Mouse (Mus musculus) spleen, adult 18-20 months (tissue): Measurements from ENCODE around the gene Slc35e3.
"Not testable (repeated sequence)": the region's sequence is repeated elsewhere in the genome, so short reads cannot be mapped to it uniquely, and the experiment has no call there.

Experiments
- DNase-seq, 2 experiments: peaks; one replicate each; pipeline ENCODE4 v3.0.0; 2022; ENCODE audit warnings: mixed read lengths in 2 of 2

Slc35e3 gene

DNA sequence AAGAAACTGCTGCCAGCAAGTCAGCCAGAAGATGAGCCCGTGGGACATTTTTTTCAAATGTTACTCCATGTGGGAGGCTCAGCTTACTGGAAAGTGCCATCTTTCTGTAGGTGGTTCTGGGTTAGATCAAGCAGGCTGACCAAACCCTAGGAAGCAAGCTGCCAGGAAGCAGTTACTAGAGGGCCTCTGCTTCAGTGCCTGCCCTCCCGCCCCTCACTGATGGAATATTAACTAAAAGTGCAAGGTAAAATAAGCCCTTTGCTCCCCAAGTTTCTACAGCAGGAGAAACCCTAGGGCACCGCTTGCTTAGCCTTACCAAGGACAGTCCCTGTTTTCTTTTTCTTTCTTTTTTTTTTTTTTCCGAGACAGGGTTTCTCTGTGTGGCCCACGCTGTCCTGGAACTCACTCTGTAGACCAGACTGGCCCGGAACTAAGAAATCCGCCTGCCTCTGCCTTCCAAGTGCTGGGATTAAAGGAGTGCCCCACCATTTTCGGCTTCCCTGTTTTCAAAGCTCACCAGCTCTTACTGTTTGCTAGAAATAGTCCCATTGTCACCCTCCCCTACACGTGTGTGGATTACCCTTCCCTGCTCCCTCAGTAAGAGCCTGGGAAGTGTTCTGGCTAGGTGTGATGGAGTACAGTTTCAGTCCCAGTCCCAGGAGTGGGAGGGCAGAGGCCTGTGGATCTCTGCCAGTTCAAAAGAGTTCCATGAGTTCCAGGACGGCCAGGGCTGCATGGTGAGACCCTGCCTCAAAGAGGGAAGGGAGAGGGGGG lies 2.3 kb upstream of the Slc35e3 start:
- no peak for DNase-seq

DNA sequence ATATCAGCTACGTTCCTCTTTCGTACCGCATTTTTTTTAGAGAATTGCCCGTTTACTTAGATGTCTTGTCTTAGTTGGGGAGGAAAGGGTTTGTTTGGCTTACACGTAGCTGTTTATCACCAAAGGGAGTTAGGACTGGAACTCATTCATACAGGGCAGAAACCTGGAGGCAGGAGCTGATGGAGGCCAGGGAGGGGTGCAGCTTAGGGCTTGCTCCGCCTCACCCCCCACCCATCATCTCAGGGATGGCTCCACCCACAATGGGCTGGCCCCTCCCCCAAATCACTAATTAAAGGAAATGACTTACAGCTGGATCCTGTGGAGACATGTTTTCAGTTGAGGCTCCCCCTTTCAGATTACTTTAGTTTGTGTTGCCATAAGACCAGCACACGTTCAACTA lies 1.5 kb upstream of the Slc35e3 start:
- DNase-seq, result peak in 1 of 2 experiments; percentile 36

DNA sequence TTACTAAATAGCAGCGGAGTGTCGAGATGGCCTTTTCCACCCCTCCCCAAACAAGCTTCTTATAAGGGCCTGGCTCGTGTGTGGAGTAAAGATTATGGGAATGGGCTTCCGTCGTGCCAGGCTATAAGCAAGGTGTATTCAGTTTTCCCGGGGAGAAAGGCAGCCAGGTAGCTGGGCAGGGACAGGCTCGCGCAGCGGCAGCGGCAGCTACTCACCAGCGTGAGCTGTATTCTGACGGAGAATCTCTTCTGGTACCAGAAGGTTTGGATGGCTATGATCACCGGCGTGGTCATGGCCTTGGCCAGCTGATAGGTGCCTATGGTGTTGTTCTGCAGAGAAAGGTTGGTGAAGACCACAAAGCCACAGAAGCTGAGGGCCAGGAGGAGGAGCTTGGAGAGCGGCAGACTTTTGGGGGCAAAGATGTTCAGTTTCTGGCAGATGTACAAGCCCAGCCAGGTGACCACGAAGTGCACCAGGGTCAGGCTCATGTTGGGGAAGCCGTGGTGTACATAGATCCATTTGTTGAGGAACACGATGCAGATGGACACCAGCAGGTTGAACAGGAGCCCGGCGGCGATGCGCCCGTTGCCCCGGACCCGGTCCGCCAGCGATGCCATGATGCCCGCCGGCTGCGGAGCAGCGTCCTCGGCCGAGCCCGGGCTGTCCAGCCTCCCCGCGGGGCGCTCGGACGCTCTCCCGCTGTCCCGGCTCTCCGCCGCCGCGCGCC lies 432 bp downstream of the Slc35e3 start:
- peak in 1 of 2 experiments; percentile 21 for DNase-seq

DNA sequence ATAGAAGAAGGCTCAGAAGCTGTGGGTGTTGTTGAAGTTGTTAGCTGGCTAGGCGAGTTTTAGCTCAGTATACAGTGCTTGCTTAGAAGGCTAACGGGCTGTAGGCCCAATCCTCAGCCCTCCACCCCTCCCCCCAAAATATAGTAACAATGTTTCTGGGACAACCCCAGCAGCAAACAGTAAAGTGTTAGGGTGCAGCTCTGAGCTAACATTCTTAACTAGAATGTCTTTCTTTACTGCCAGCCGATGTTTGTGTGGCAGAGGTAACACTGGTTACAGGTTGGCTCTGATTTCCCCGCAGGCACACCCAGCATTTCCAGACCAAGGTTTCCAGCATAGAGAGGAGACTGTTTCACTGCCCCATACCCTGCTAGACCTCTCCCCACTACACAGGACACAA lies 2.2 kb downstream of the Slc35e3 start:
- DNase-seq, result no peak

DNA sequence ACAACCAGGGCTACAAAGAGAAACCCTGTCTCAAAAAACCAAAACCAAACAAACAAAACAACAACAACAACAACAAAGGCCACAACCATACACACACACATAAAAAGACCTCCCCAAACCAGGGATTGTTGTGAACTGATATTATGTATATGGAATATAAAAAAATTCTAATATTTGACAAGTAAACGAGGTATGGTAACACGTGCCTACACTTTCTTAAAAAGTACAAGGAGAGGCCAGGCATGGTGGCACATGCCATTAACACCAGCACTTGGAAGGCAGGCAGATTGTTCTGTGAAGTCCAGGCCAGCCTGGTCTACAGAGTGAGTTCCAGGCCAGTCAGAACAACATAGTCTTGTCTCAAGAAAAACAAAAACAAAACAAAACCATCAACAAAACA lies 3.0 kb downstream of the Slc35e3 start:
- DNase-seq, result no peak

DNA sequence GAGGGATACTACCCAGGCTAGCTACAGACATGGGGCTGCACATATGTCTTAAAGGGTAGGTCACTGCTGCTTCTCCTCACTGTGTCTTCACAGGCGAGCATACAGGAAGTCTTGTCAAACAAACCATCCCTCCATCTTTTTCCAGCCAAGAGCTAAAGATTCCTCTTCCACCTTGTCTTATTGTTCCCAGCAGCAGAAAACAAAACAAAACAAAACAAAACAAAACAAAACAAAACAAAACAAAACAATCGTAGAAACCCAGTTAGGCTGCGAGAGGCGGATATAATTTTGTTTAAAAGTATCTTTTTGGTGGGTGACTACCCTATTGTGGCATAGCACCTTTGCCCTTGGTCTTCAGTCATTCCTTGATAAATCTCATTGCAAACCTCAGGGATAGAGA lies 3.5 kb downstream of the Slc35e3 start:
- no peak for DNase-seq

DNA sequence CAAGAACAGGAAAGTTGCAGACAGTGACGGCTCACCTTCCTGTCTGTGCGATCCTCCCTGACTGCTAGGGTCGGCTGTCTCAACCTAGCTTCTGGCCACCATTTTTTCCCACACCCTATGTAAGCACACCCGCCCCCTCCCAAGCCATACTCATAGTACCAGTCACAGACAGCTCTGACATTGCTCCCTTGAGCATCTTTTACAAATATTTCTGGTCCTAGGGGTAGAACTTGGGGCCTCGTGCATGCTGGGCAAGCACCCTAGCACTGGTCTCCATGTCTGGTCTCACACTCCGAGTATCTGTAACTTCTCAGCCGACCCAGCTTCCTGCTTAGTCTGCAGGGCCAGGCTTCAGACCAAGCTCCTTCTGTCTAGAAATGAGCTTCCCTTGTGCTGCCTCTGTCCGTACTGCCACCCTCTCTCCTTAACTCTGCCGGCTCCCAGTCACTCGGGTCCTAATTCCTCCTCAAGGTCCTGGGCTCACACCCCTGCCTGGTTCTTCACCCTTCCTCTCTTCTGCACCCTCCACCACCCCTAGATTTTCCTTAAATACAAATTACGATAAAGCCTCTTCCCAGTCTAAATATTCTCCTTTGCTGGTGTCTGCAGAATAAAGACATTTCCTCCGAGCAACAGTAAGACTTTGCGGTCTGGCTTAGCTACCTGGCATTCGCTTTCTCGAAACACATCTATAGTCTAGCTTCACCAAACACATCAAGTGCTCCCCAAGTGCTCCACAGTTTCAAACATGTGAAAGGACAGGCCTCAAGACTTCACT lies 4.3 kb downstream of the Slc35e3 start:
- DNase-seq, result no peak

DNA sequence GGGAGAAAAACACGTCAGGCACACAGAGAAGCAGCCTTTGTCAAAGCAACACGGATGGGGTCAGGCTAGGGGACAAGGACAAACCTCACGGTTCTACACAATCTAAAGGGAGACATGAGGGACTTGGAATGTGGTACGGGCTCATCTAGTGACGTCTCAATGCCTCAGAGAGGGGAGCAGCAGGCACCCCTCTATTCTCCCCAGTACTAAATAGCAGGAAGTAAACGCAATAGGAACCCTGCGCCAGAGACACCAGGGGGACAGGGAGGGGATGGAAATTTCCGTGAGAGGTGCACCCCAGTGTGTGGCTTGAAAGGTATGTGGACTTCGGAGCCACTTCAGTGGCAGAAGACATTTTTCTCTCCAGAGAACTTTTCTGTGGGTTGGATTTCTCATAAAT lies 5.2 kb downstream of the Slc35e3 start:
- no peak for DNase-seq

DNA sequence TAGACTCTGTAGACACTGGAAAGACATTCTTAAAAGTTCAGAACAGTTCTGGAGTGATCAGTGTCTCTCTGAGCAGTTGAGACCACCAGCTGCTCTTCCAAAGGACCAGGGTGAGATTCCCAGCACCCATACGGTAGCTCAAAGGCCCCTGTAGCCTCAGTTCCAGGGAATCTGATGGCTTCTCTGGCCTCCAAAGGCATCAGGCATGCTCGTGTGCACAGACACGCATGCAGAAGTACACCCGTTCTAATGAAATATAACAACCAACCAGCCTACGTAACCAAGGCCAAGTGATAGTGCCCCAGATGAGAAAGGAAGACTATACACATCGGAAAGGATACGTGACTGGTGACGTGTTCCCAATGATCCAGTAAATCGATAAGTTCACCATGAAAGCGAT lies 6.0 kb downstream of the Slc35e3 start:
- no peak for DNase-seq

DNA sequence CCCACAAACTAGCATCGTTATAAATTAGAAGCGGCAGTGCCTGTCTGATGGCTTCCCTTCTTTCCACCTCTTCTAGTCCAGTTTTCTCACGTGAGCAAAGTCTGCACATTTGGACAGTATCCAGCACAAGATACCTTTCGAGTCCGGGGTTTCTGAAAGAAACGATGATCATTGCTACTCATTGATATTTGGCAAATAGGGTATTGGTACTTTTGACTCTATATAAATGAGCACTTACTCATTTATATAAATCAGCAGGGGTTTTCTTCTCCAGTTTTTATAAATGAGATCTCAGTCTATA lies 6.6 kb downstream of the Slc35e3 start:
- DNase-seq, result no peak

DNA sequence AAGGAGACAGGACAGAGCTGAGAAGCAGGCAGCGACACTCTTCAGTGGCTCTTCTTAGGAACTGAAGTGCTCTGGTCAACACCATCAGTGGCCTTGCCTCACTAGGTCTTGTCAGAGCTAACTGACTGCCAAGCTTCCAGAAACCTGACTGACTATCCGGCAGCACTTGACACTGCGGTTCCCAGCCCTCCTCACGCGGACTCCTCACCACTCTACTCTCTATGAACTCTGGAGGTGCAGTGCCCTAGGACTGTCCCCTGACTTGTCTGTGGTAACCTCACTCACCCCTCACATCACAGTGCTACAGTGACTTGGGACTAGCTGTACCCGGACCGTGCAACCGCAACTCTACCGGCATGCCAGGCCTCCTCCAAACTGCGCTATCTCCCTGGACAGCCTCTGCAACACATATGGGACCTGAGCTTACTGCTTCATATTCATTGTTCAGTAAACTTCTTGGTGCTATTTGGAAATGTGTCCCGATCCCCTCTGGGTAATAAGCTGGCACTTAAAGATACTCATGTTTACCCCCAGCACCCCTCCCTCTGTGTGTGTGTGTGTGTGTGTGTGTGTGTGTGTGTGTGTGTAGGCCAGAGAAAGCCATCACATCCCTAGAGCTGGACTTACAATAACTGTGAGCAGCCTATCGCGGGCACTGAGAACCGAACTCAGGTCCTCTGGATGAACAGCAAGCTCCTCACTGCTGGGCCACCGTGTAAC lies 7.1 kb downstream of the Slc35e3 start:
- DNase-seq, result no peak

DNA sequence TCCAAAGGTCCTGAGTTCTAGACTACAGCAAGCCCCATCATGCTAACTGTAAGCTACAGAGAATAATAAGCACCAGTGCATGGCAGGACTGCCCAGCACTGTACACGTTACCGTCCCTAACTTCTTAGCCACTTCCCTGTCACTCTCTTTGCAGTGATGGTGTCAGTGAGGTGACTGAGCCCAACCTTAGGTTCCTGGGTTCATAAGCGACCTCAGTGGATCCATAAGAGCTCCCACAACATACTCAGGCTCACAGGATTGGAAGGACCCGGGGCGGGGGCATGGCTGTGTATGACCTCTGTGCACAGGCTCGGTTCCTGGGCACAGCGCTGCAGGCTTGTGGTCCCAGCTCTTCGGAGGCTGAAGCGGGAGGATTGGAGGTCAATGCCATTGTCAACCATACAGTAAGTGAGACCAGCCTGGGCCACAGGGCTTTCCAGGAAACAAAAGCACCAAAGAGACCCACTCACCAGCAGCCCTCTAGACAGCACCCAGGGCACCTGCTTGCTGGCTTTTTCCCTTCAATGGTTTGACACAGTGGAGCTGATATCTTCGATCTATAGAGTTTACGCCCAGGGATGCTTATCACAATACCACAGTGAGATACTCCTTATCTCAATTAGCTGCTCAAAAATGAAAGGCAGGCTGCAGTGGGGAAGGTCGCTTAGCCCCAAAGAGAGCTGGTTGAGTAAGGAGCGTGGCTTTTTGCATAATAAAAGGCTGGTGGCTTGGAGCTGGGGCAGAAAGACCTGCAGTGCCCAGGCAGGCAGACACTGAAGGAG lies 7.8 kb downstream of the Slc35e3 start:
- DNase-seq, result no peak

DNA sequence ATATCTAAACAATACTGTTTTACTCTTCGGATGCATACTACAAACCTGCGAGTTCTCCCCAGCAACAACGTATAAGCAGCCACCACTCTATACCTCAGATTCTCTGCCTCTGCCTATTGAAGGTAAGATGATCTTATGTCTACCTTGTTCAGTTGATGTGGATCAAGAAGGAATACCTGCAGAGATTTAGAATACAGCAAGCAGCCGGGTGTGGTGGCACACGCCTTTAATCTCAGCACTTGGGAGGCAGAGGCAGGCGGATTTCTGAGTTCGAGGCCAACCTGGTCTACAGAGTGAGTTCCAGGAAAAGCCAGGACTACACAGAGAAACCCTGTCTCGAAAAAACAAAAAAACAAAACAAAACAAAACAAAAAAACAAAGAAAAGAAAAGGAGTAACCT lies 8.7 kb downstream of the Slc35e3 start:
- not testable (repeated sequence) for DNase-seq

DNA sequence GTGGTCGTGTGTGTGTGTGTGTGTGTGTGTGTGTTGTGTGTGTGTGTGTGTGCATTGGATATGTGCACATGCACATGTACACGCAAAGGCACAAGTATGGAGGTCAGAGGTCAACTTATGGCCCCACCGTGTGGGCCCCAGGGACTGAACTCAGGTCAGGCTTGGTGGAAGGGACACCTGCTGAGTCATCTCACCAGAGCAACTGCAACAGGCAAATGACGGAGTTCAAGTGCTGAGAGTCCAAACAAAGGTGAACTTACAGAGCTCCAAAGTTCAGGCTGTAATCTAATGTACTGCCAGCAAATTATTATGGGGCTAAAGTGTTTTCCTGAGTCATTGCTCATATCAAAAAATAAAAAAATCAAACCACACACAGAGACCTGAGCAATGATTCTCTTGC lies 9.1 kb downstream of the Slc35e3 start:
- no peak for DNase-seq

DNA sequence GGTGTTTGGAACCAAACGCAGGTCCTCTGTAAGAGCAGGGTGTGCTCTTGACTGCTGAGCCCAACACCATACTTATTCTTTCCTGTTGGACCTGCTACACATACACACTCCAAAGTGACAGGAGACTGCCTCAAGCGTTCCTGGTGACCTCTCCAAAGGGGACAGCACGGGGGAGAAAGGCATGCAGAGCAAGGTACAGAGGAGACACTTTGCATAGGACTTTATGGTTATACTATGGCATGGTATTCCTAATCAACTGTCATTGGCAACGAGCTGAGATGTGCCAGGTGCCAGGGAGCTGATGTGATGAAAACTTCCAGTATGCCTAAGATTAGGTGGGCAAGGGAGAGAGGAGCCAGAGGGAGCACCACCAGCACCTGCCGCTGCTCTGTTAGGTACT lies 9.6 kb downstream of the Slc35e3 start:
- no peak for DNase-seq

DNA sequence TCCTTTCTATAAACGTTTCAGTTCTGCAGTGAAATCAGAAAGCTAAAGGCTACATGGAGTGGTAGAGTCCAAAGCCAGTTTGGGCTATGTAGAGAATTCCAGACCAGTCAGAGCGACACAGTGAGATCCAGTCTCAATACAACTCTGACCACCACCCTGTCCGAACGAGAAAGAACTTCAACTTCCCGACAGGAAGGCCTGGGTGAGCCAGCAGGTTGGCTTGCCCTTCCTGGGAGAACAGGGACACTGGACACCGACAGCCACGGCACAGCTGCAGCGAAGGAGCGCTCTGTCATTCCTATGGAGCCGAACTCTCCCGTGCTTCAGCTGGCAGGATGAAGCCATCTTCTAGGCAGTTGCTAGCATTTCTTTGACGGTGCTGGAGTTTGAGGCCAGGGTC lies 10.8 kb downstream of the Slc35e3 start:
- DNase-seq, result not testable (repeated sequence)

DNA sequence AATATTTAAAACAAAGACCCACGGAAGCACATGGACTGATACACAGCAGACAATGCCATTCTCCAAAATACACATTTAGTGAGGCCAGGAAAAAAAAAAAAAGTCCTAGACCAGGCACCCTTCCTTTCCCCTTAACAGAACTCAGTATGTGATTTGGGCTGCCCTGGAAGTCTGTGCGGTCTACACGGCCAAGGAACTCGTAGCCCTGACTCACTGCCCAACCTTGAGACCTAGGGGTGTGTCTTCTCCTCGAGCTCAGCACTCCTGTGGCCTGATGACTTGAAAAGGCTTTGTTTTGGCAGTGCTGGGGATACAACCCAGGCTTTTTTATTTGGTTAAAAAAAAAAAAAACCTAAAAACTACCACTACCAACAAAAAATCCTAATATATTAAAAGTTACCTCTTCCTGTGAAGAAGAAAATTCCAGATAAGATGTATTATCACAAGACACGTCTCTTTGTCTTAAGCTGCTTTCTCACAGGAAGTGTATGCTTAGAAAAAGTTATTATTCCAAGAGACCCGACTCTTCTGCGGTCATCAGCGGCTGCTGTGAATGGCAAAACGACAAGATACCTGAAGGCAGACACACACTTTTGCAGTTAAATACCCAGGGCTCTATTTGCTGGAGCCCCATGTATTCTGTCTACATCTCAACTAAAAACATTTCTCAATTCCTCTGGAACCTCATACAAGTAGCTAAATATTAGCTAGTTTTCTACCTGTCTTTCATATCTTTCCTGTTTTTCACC lies 11.9 kb downstream of the Slc35e3 start:
- DNase-seq, result not testable (repeated sequence)

DNA sequence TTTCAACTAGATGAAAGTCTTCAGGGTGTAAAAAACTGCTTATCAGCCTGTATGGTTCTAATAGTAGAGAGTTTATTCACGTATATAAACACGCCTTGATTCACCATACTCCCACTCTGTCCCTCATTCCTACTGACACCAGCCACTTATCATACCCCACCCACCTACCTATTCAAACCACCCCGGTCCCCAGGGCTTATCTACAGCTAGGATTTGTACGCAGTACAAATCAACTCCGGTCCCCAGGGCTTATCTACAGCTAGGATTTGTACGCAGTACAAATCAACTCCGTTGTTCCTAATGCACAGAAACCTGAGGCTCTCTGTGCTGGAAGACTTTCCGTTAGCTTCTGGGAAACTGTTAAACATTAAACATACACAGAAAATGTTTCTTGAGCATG lies 12.5 kb downstream of the Slc35e3 start:
- DNase-seq, result not testable (repeated sequence)

DNA sequence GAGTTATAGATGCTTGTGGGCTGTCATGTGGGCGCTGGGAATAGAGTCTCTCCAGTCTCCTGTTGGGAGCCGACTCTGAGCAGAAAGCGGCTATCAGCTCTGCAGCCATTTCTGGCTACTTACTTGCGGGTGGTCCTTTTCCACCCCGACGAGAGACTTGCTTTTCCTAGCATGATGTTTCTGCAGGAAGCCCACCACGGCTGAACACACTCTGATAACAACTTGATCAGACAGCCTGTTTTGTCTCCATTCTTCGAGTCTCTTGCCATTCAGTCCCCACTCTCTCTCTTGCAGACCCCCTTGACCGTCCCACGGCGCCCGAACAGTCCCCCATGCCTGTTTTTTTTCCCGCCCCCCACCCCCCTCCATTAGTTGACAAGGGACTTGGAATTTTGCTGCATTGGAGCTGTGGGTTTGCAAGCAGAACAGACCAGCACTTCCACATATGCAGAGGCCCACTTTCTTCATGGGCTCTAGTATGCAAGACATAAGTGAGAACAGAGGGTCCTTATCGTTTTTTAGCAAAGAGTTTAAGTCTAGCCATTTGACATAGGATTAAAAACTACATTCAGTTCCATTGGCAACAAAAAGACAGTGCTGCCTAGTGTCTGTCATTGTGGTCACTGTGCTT lies 13.1 kb downstream of the Slc35e3 start:
- no peak for DNase-seq

DNA sequence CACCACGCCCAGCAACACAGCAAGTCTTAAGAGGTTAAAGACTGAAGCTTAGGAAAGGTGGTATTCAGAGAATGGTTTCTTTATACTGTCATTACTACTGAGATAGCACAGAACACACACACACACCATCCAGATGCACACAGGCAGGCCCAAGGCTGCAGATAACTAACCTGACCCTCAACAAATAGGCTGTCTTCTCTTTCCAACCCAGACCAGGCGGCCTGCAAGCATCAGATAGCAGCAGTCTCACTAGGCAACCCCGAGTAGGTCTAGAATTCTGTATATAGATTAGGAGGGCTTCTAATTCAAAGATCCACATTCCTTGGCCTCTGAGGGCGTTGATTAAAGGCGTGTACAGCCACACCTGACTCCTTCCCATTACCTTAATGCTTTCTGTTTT lies 14.0 kb downstream of the Slc35e3 start:
- no peak for DNase-seq
